Mouse (Mus musculus) limb, embryonic 13.5 days (tissue): ENCODE measurements around the gene Rpl10a. TPM values are rescaled to one million over a fixed set of nuclear protein-coding genes. Genes with fewer than 3 reads are reported as not detected.
A peak's percentile ranks its signal among the peaks of the same experiment; 100 is the strongest.
"Not testable (repeated sequence)": the region's sequence is repeated elsewhere in the genome, so short reads cannot be mapped to it uniquely, and the experiment has no call there.

Experiments used
- ATAC-seq: fragments of 200-750 bp; cut with Nextera tagmentation; 2 replicates; pipeline ENCODE4 v1.8.0; 2017; ENCODE audit warnings: low read depth, moderate number of reproducible peaks, moderate TSS enrichment; ENCODE audit not compliant: low FRiP score
- H3K27ac ChIP-seq: fragments of 300-500 bp; sonication (generic); 2 replicates; pipeline ENCODE4 v1.5.1; 2015; ENCODE audit warnings: inconsistent platforms, mild to moderate bottlenecking, moderate library complexity
- H3K27me3 ChIP-seq: fragments of 300-500 bp; sonication (generic); 2 replicates; pipeline ENCODE4 v1.6.1; 2015; ENCODE audit warnings: mild to moderate bottlenecking, inconsistent platforms
- H3K36me3 ChIP-seq: fragments of 300-500 bp; sonication (generic); 2 replicates; pipeline ENCODE4 v1.6.1; 2015; ENCODE audit warnings: inconsistent platforms, mild to moderate bottlenecking, moderate library complexity
- H3K4me1 ChIP-seq: fragments of 300-500 bp; sonication (generic); 2 replicates; pipeline ENCODE4 v1.6.1; 2015; ENCODE audit warnings: inconsistent platforms
- H3K4me2 ChIP-seq: fragments of 300-500 bp; sonication (generic); replicated peaks from 2 replicates; pipeline ENCODE4 v1.6.1; 2015; ENCODE audit warnings: inconsistent platforms, mild to moderate bottlenecking, moderate library complexity
- H3K4me3 ChIP-seq: fragments of 300-500 bp; sonication (generic); 2 replicates; pipeline ENCODE4 v1.5.1; 2015; ENCODE audit warnings: moderate library complexity, mild to moderate bottlenecking, inconsistent platforms
- H3K9ac ChIP-seq: fragments of 300-500 bp; sonication (generic); 2 replicates; pipeline ENCODE4 v1.6.1; 2015; ENCODE audit warnings: mild to moderate bottlenecking, inconsistent platforms
- H3K9me3 ChIP-seq: fragments of 300-500 bp; sonication (generic); 2 replicates; pipeline ENCODE4 v1.6.1; 2016; ENCODE audit warnings: inconsistent platforms
- WGBS: fragments of 180-500 bp; shearing (Covaris S2); methylation state at CpG from one replicate; pipeline ENCODE4 v1.1.7; 2015; 5-methylcytosine and 5-hydroxymethylcytosine counted together
- polyA plus RNA-seq: library from polyadenylated mRNA; unstranded; fragments of >200 nt; fragmentation: Nextera tagmentation; extraction: Ambion mirVana; gene quantifications from 2 replicates; pipeline ENCODE4 v1.2.1, GENCODE M21; 2015

Gene Rpl10a
- polyA plus RNA-seq, 1 experiment from 2014 or later: 580 TPM

DNA sequence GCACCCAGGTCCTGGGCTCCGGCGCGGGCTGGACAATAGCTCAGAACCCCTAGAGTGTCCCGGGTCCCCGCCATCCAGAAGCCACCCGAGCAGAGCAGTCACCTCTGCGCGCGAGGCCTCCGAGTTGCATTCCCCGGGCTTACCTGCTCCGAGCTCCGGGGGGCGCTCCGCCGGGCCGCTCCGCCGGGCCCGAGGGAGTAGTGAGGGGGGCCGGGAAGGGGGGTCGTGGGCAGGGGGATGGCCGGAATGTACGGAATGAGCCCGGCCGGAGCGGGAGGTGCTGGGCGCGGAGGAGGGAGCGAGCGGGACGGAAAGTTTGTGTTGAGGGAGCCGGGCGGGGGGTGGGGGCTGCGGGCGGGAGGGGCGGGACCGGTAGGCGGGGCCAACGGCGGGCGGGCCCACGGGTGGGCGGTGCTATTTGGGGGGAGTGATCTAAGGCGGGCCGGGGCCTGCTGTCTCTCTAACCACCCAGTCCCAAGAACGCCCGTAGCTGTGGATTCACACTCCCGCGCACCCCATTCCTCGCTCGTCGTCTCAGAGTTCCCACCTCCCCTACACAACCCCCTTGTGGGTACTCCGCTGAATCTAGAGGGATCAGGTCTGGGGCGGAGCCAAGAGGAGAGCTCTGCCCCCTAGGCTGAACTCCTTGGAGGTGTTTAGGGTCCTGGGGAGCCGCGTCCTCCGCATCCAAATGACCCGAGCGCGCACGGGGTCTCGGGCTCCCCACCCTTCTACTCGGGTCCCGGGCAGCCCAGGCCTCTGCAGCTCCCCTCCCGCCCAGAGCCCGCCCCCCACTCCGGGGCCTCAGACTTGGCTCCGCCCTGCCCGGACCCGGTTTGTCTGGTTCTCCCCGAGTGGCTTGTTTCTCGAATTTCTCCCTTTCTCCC lies 22.4 kb downstream of the Rpl10a start, which contains the start of gene Tead3:
Gene Tead3, minus strand, starts transcription at position 352 of the 887 bp plus-strand sequence.
- ATAC-seq: peak; percentile 90
- Histone ChIP-seq H3K9me3 (no peaks in the 10 kb centered on the region), H3K4me2 (peak within 1 kb of the TSS; percentile 93), H3K27ac (peak within 1 kb of the TSS; percentile 98), H3K36me3 (no peaks in the 10 kb centered on the region), H3K27me3 (no peaks in the 10 kb centered on the region), H3K9ac (peak within 1 kb of the TSS; percentile 99), H3K4me3 (peak within 1 kb of the TSS; percentile 90), H3K4me1 (peaks cover 50% of the 10 kb centered on the region)
- WGBS: under 1% methylated on average over 51 of the region's 73 CpGs

DNA sequence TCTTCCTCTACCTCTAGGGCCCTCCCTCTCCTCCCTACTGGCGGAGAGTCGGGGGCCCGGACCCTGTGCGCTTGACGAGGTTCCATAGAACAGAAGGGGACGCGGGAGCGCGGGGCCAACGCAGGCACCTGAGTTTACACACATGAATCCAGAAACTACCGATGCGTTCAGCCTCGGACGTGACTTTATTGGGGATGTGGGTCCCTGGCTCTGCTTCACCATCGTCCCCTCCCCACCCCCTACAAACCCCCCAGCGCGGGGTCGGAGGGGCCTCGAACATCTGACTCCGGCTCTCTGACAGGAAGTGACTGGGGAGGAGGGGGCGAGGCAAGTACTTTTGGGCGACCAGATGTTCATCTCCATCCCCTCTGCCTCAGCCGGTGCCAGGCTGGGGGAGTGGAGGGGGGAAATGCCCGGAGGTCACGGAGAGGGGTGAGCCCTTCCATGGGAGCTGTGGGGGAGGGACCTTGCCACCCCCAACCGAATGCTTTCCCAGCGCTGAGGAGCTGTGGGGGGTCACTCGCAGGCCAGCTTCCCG lies 23.2 kb downstream of the Rpl10a start:
- Histone ChIP-seq H3K4me2 (peak overlapping the region; percentile 93), H3K4me1 (peaks cover 43% of the 10 kb centered on the region), H3K36me3 (no peaks in the 10 kb centered on the region), H3K9me3 (no peaks in the 10 kb centered on the region), H3K9ac (peak overlapping the region; percentile 76), H3K4me3 (peak overlapping the region; percentile 90), H3K27me3 (no peaks in the 10 kb centered on the region), H3K27ac (peak overlapping the region; percentile 98)
- 1% methylated on average over 29 of the region's 29 CpGs for WGBS
- peak; percentile 4; the same call in 1 of the 2 replicates for ATAC-seq

DNA sequence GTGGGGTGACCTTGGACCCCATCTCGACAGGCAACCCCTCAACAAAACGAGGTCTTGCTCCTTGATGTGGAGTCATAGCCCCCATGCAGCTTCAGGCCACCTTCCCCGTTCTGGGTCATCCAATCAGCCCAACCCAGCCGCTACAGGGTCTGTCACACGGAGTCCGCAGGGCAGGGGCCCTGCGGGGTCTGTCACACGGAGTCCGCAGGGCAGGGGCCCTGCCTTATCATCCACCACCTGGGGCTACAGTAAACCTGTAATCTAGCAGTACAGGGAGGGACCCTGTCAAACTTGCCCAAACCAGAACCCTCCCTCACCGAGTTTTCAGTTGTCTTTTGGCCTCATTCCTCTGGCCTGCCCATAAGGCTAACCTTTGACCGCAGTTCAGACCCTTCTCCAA lies 23.7 kb downstream of the Rpl10a start:
- ATAC-seq: no peak
- Histone ChIP-seq H3K4me3 (peak overlapping the region; percentile 90), H3K27me3 (no peaks in the 10 kb centered on the region), H3K4me2 (peak overlapping the region; percentile 93), H3K27ac (peak overlapping the region; percentile 98), H3K9me3 (no peaks in the 10 kb centered on the region), H3K9ac (peak overlapping the region; percentile 76), H3K36me3 (no peaks in the 10 kb centered on the region), H3K4me1 (peaks cover 37% of the 10 kb centered on the region)
- 18% methylated on average over 11 of the region's 11 CpGs for WGBS

DNA sequence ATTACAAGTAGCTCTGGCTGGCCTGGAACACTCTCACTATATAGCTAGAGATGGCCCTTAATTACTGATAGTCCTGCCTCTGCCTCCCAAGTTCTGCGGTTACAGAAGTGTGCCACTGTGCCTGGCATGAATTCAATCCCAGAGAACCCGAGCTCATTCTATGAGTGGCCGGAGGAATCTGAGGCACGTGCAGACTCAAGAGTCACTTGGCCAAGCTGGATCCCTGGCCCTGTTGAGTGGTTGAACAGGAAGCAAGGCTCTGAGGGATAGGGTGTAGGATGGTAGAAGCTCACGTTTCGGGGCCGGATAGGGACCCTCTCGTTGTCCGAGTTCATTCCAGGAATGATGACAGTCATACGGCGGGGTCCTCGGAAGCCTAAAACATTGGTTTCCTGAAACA lies 27.6 kb downstream of the Rpl10a start:
- Histone ChIP-seq H3K4me2 (no peak overlapping the region), H3K9ac (no peak overlapping the region), H3K27ac (no peak overlapping the region), H3K9me3 (no peaks in the 10 kb centered on the region), H3K4me1 (peaks cover 12% of the 10 kb centered on the region), H3K27me3 (peaks cover 28% of the 10 kb centered on the region), H3K36me3 (no peaks in the 10 kb centered on the region), H3K4me3 (no peak overlapping the region)
- ATAC-seq: no peak
- WGBS: 86% methylated on average over 12 of the region's 12 CpGs

DNA sequence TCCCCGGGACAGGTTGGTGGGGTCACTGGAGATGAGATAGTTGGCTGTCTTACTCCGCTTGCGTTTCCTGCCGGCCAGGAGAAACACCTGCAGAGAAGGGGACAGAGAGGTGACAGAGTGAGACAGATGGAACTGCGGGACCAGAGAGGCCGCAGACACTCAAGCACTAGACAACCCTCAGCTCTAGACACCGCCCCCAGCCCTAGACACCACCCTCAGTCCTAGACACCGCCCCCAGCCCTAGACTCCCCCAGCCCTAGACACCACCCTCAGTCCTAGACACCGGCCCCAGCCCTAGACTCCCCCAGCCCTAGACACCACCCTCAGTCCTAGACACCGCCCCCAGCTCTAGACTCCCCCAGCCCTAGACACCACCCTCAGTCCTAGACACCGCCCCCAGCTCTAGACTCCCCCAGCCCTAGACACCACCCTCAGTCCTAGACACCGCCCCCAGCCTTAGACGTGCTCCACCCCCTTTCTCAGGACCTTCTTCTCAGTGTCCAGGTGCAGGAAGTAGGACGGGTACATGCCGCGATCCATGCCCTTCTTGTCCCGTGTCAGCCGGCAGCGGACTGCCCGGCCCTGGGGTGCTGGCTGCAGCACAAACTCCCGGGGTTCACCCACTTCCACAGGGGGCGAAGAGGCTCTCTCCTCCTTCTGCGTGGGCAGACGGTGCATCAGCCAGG lies 30.4 kb downstream of the Rpl10a start:
- H3K36me3 ChIP-seq, H3K4me3 ChIP-seq, H3K9ac ChIP-seq, ATAC-seq, H3K27ac ChIP-seq, H3K9me3 ChIP-seq, H3K4me2 ChIP-seq: not testable (repeated sequence)
- peaks cover 16% of the 10 kb centered on the region for H3K4me1 ChIP-seq
- H3K27me3 ChIP-seq: peaks cover 52% of the 10 kb centered on the region
- WGBS: 18% methylated on average over 24 of the region's 24 CpGs

- H3K4me2 ChIP-seq: no peak overlapping the region
- 79% methylated on average over 9 of the region's 9 CpGs for WGBS
- H3K9ac ChIP-seq: no peak overlapping the region
- no peaks in the 10 kb centered on the region for H3K9me3 ChIP-seq
- no peak for ATAC-seq
- peaks cover 70% of the 10 kb centered on the region for H3K27me3 ChIP-seq
- peaks cover 30% of the 10 kb centered on the region for H3K4me1 ChIP-seq
- no peak overlapping the region for H3K27ac ChIP-seq
- no peak overlapping the region for H3K4me3 ChIP-seq
- H3K36me3 ChIP-seq: no peaks in the 10 kb centered on the region
These were observed 32.4 kb downstream of the Rpl10a start for GRCm38 (mm10) chr17:28360531-28361277.

GRCm38 (mm10) chr17:28361921-28362652 lies 33.8 kb downstream of the Rpl10a start:
- no peak for ATAC-seq
- H3K9ac ChIP-seq: peak overlapping the region; percentile 51; the same call in 1 of the 2 replicates
- 36% methylated on average over 11 of the region's 11 CpGs for WGBS

DNA sequence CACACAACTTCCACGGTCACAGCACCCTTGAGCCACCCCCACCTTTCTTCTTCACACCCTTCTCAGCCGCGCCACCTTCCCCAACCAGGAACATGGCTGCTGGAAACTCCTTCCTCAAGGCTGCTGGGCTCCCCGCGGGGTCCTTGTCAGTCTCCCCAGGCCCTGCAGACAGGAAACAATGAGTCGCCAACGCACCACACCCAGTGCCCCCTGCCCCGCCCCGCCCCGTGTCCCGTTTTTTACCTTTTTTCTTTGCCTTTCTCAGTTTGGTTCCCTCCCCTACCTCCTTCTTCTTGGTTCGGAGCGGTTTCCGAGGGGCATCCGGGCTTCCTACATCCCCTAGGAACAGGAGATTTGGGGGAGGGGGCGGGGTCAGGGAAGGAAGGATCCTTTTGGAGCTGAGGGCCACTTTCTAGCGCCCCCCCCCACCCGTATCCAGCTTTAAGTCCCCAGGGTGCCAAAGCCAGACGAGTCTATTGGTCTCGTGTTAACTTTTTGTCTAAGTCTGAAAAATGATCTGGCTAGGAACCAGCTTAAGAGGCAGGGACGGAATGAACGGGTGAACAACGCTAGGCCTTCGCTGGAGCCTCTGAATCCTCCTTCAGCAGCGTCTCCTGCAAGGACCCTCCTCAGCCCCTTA lies 34.5 kb downstream of the Rpl10a start:
- no peak overlapping the region for H3K27ac ChIP-seq
- H3K4me1 ChIP-seq: peaks cover 30% of the 10 kb centered on the region
- peak overlapping the region; percentile 40 for H3K4me3 ChIP-seq
- H3K36me3 ChIP-seq: no peaks in the 10 kb centered on the region
- ATAC-seq: no peak
- H3K9me3 ChIP-seq: no peaks in the 10 kb centered on the region
- H3K9ac ChIP-seq: peak overlapping the region; percentile 51
- peak overlapping the region; percentile 73 for H3K4me2 ChIP-seq
- H3K27me3 ChIP-seq: peaks cover 75% of the 10 kb centered on the region
- 3% methylated on average over 24 of the region's 25 CpGs for WGBS

More at GRCm38 (mm10) chr17:28361921-28362652, 33.8 kb downstream of the Rpl10a start:
- Histone ChIP-seq H3K4me3 (peak overlapping the region; percentile 40), H3K4me2 (peak overlapping the region; percentile 73), H3K4me1 (peaks cover 30% of the 10 kb centered on the region), H3K27ac (no peak overlapping the region), H3K36me3 (no peaks in the 10 kb centered on the region), H3K27me3 (peaks cover 75% of the 10 kb centered on the region), H3K9me3 (no peaks in the 10 kb centered on the region)

- WGBS: 18% methylated on average over 6 of the region's 6 CpGs
- H3K4me1 ChIP-seq: peaks cover 30% of the 10 kb centered on the region
- H3K9ac ChIP-seq: no peak overlapping the region; the same call in 1 of the 2 replicates
- no peaks in the 10 kb centered on the region for H3K9me3 ChIP-seq
- ATAC-seq: no peak
- H3K27ac ChIP-seq: no peak overlapping the region
- H3K4me3 ChIP-seq: no peak overlapping the region
- peak overlapping the region; percentile 73 for H3K4me2 ChIP-seq
- no peaks in the 10 kb centered on the region for H3K36me3 ChIP-seq
- peaks cover 70% of the 10 kb centered on the region for H3K27me3 ChIP-seq
These were observed 35.2 kb downstream of the Rpl10a start for GRCm38 (mm10) chr17:28363507-28363906.

DNA sequence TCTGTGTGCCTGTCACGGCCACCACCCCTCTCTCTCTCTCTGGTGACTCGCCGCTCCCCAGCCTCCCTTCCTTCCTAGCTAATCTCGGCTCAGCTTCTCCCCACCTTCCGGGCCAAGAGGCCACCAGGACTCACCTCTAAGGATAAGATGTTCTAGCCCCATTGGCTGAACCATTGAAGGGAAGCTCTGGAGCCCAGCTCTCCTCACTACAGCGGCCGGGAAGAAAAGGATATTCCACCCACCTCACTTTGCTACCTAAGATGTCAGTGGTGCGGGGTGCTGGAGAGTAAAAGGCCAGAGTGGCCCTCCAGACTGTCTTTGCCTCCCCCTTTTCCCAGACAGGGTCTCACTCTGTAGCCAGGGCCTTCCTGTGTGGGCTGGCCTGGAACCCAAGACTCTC lies 36.9 kb downstream of the Rpl10a start, which contains the start of gene Tulp1:
Gene Tulp1, minus strand, starts transcription at position 101 of the 400 bp plus-strand sequence.
- Histone ChIP-seq H3K4me2 (peak within 1 kb of the TSS; percentile 73), H3K27ac (no peak within 1 kb of the TSS), H3K9ac (peak within 1 kb of the TSS; percentile 59), H3K36me3 (no peaks in the 10 kb centered on the region), H3K4me1 (peaks cover 30% of the 10 kb centered on the region), H3K27me3 (peaks cover 55% of the 10 kb centered on the region), H3K9me3 (no peaks in the 10 kb centered on the region), H3K4me3 (peak within 1 kb of the TSS; percentile 38)
- ATAC-seq: no peak
- WGBS: 28% methylated on average over 8 of the region's 8 CpGs
